Mouse (Mus musculus) left cerebral cortex, adult 2 months (tissue): ENCODE data around the gene Ddx19b. TPM values are rescaled to one million over a fixed set of nuclear protein-coding genes. Genes with fewer than 3 reads are reported as not detected.
"Not testable (repeated sequence)": the region's sequence is repeated elsewhere in the genome, so short reads cannot be mapped to it uniquely, and the experiment has no call there.

ENCODE experiments used
- DNase-seq, 2 experiments: peaks; one replicate each; pipeline ENCODE4 v3.0.0; 2021 to 2022; ENCODE audit warnings: low spot score in 2 of 2, mixed read lengths in 1 of 2; ENCODE audit errors: extremely low spot score in 1 of 2
- H3K27ac ChIP-seq: fragments of 200-600 bp; 2 replicates; pipeline ENCODE4 v1.8.1; 2022
- H3K4me3 ChIP-seq: fragments of 200-600 bp; 2 replicates; pipeline ENCODE4 v1.8.1; 2022
- CTCF ChIP-seq: fragments of 200-600 bp; IDR thresholded peaks from 2 replicates; pipeline ENCODE4 v1.8.1; 2022; ENCODE audit warnings: antibody characterized with exemption, mild to moderate bottlenecking, moderate library complexity
- intact Hi-C: fragments of 180-260 bp; cut with DNase I; formaldehyde crosslinking; loops from one replicate; pipeline ENCODE4 v1.15.1; 2025
- total RNA-seq, 2 experiments: library from RNA; stranded (reverse); gene quantifications; 2 replicates each; pipeline ENCODE4 v1.2.3; 2021

Gene Ddx19b
- total RNA-seq, 2 experiments from 2014 or later, result 21.3 to 22.5 TPM

- intact Hi-C loops, result no loop called here
These were observed 1.4 kb upstream of the Ddx19b start, which contains the start of gene Aars for GRCm38 (mm10) chr8:111032916-111033315. Gene Aars, plus strand, starts transcription at chr8:111033144.

DNA sequence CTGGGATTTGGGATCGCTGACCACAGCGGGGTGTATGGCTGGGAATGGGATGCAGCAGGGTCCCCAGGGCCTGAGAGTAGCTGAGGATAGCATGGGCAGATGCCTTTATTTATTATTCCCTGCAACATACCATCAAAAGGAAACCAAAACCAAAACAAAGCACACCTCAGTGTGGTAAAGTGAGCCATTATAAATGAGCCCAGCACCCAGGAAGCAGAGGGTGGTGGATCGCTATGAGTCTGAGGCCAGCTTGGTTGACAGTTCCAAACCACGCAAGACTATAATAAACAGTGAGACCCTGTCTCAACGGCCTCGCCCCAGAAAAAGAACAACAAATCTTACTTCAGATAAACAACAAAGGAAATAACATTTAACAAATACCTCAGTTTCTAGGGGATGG lies 1.5 kb downstream of the Ddx19b start:
- Histone ChIP-seq H3K27ac (no peak overlapping the region), H3K4me3 (no peak overlapping the region)
- no peak for DNase-seq
- TF ChIP-seq CTCF, result no peak
- intact Hi-C loops, result no loop called here

More at GRCm38 (mm10) chr8:111032916-111033315, 1.4 kb upstream of the Ddx19b start, which contains the start of gene Aars:
- no peak for DNase-seq
- H3K27ac ChIP-seq, result peak within 1 kb of the TSS; percentile 95
- no peak for TF ChIP-seq CTCF
- H3K4me3 ChIP-seq, result peak within 1 kb of the TSS; percentile 98

- DNase-seq, result no peak
- H3K4me3 ChIP-seq, result no peak overlapping the region
- TF ChIP-seq CTCF, result no peak
- intact Hi-C loops, result no loop called here
- no peak overlapping the region for H3K27ac ChIP-seq
These were observed 2.0 kb downstream of the Ddx19b start for GRCm38 (mm10) chr8:111029589-111029988.

- H3K27ac ChIP-seq, result peak overlapping the region; percentile 87
- intact Hi-C loops, result no loop called here
These were observed 4.1 kb downstream of the Ddx19b start for GRCm38 (mm10) chr8:111027391-111027937.

GRCm38 (mm10) chr8:111026609-111027008 lies 4.9 kb downstream of the Ddx19b start:
- H3K4me3 ChIP-seq, intact Hi-C loops, DNase-seq, H3K27ac ChIP-seq: not testable (repeated sequence)

More at GRCm38 (mm10) chr8:111027391-111027937, 4.1 kb downstream of the Ddx19b start:
- no peak; the same call in 1 of the 2 replicates for TF ChIP-seq CTCF
- H3K4me3 ChIP-seq, result peak overlapping the region; percentile 82
- DNase-seq, result peak; percentile 89 to 93

GRCm38 (mm10) chr8:111010230-111010991 lies 21.1 kb downstream of the Ddx19b start:
- intact Hi-C loops, result loop anchor here (1.0 kb wide), 1 partner anchor 31 kb away; no protein-coding TSS in a partner anchor
- DNase-seq, H3K4me3 ChIP-seq, H3K27ac ChIP-seq: not testable (repeated sequence)

- intact Hi-C loops, result loop anchor here (5.0 to 10.0 kb wide), 2 partner anchors 151 to 253 kb away; partner anchors contain the start of genes Cog4 and Sf3b3
These were observed 33.7 kb downstream of the Ddx19b start, which contains the start of gene Ddx19a for GRCm38 (mm10) chr8:110997547-110998531. Gene Ddx19a, minus strand, starts transcription at chr8:110997800.

GRCm38 (mm10) chr8:110996641-110997430 lies 34.7 kb downstream of the Ddx19b start:
- H3K4me3 ChIP-seq, result peak overlapping the region; percentile 90
- H3K27ac ChIP-seq, result peak overlapping the region; percentile 78; the same call in 1 of the 2 replicates
- no peak for DNase-seq
- intact Hi-C loops, result loop anchor here (5.0 to 10.0 kb wide), 2 partner anchors 150 to 252 kb away; partner anchors contain the start of genes Cog4 and Sf3b3
- no peak for TF ChIP-seq CTCF

More at GRCm38 (mm10) chr8:110997547-110998531, 33.7 kb downstream of the Ddx19b start, which contains the start of gene Ddx19a:
- peak within 1 kb of the TSS; percentile 90 for H3K4me3 ChIP-seq
- H3K27ac ChIP-seq, result peak within 1 kb of the TSS; percentile 78
- peak; percentile 53 for TF ChIP-seq CTCF
- peak; percentile 89 to 90 for DNase-seq

DNA sequence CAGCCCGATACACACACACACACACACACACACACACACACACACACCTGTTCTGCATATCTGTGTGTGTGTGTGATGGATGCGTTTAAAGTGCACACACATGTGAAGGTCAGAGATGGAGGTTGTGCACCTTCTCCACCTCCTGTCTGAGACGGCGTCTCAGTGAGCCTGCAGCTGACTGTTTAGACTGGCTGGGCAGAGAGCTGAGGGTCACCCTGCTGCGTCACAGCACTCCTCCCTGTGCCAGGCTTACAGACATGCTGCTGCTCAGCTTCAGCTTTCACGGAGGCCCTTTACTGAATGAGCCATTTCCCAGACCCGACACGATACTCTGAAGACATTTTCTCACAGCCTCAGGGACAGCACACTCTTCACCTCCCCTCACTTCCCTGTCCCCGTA lies 41.5 kb downstream of the Ddx19b start:
- Histone ChIP-seq H3K4me3 (no peak overlapping the region), H3K27ac (no peak overlapping the region)
- no peak for TF ChIP-seq CTCF
- intact Hi-C loops, result loop anchor here (10.0 kb wide), 1 partner anchor 245 kb away; no protein-coding TSS in a partner anchor
- DNase-seq, result no peak
